Mouse (Mus musculus): ENCODE results near the gene Mical3. TPM values are rescaled to one million over a fixed set of nuclear protein-coding genes. Genes with fewer than 3 reads are reported as not detected.

Mical3 gene
- total RNA-seq, 2 experiments from 2014 or later: 45.6 to 53.0 TPM

GRCm38 (mm10) chr6:120999860-121000526 is 130.8 kb downstream of the Mical3 start:
- DNase-seq: no peak
- intact Hi-C loops (cut with DNase I; ENCODE audit: low total_unique reads): no loop called here

- intact Hi-C loops (cut with DNase I; ENCODE audit: low total_unique reads): no loop called here
- DNase-seq: no peak
Observed at GRCm38 (mm10) chr6:120999087-120999486, 131.7 kb downstream of the Mical3 start.

DNA sequence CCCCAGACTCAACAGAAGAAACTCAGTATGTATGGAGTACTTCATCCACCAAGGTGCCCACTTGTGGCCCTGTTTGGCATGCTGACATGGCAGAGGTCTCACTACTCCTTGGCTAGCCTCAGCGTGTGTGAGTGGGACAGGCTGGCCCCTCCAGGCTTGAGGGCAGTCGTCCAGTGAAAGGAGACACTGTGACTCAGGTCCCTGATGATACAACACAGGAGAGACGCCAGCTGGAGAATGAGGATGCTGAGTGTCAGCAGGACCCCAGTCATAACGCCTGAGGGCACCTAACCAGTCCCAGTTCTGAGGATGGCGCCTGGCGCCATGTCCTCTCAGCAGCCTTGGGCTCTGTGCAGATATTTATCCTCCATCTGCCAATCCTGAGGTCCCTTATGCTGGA is 134.2 kb downstream of the Mical3 start:
- intact Hi-C loops (cut with DNase I; ENCODE audit: low total_unique reads): no loop called here
- DNase-seq: no peak

DNA sequence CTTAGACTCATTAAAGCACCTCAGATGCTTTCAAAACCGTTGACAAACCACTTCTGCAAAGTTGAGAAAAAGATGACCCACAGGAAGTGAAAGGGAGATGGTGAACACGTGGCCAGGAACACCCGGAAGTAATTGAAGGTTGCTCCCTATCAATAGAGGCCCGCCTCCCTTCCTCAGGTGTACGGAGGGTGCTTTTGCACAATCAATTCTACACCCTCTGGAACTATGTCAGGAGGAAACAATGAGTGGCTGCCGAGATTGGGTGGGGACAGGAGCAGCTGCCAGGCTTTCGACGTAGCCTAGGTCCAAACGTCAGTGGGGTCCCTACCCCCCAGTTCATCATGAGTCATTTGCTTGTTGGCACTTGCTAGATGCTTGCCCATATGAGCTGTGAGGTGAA is 135.3 kb downstream of the Mical3 start:
- DNase-seq: no peak
- intact Hi-C loops (cut with DNase I; ENCODE audit: low total_unique reads): no loop called here

DNA sequence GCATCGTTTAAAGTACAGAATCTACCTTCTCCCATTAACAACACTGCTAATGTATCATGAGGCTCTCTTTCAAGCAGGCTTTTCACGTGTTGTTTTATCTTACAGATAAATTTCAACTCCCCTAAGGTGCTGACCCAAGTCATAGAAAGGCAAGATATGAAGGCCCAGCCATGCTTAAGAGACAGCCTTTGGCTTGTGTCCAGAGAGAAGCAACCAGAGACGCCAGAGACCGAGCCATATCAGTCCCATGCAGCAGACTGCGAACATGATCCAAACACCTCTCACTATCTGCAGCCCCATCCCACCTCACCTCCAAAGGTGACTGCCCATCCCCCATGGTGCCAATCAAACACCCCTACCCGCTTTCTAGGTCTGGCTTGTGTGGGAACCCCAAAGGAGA is 138.9 kb downstream of the Mical3 start:
- intact Hi-C loops (cut with DNase I; ENCODE audit: low total_unique reads): no loop called here
- DNase-seq: no peak

- peak; percentile 51 for DNase-seq
- intact Hi-C loops (cut with DNase I; ENCODE audit: low total_unique reads): no loop called here
Observed at GRCm38 (mm10) chr6:120987571-120988084, 143.2 kb downstream of the Mical3 start.

DNA sequence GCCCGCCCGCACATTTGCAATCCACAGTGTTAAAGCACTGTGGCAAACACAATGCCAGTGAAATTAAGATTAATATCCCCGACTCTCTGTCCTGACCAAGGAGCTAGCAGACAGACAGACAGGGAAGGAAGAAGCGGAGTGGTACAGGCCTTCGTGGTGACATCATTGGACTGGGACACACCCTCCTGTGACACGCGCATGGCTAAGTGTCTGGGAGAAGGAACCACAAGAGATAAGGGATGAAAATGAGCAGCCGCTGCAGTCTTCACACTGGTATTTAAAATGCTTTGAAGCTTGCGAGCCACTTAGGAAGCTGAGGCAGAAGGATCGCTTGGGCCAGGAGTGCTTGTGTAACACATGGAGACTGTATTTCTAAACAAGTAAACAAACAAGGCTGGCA is 143.6 kb downstream of the Mical3 start:
- intact Hi-C loops (cut with DNase I; ENCODE audit: low total_unique reads): no loop called here
- no peak for DNase-seq

DNA sequence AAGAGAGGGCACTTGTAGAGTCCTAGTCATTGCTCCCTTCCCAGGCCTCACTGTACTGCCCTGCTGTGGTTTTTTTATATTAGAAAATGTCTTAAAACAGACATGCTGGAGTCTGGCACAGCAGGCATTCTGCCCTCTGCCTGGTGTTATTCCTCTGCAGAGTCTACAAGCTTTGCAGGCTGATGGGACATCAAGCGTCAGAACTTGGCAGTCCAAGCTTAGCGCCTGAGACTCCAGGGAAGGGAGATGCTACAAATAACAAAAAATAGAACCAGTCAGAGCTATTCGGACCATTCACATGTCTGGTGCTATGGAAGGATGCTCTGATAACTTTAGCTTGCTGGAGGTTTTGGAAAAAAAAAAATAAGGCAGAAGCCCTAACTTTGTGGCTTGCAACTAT is 144.6 kb downstream of the Mical3 start:
- DNase-seq: no peak
- intact Hi-C loops (cut with DNase I; ENCODE audit: low total_unique reads): no loop called here

GRCm38 (mm10) chr6:120982314-120982713 is 148.5 kb downstream of the Mical3 start:
- intact Hi-C loops (cut with DNase I; ENCODE audit: low total_unique reads): loop anchor here (5.0 kb wide), 1 partner anchor 145 kb away; no protein-coding TSS in a partner anchor
- no peak for DNase-seq

DNA sequence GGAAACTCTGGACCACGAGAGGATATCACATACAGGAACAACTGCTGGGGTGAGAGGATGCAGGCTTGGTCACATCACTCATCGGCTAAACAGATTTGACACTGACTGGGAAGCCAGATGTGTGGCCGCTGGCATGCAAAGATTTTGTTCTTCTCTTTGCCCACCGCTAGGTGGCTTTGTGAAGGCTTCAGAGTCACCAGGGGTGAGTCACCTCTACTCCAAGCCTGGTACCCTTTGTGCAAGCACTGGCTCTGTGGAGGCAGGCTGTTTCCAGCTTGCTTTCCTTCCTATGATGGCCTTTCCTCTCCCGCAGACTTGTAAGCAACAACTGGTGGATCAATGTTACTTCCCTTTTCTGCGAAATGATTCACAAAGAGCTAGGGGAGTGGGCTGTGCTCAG is 149.3 kb downstream of the Mical3 start:
- DNase-seq: no peak
- intact Hi-C loops (cut with DNase I; ENCODE audit: low total_unique reads): loop anchor here (5.0 kb wide), 1 partner anchor 146 kb away; no protein-coding TSS in a partner anchor

GRCm38 (mm10) chr6:120978019-120978621 is 152.7 kb downstream of the Mical3 start:
- intact Hi-C loops (cut with DNase I; ENCODE audit: low total_unique reads): no loop called here

DNA sequence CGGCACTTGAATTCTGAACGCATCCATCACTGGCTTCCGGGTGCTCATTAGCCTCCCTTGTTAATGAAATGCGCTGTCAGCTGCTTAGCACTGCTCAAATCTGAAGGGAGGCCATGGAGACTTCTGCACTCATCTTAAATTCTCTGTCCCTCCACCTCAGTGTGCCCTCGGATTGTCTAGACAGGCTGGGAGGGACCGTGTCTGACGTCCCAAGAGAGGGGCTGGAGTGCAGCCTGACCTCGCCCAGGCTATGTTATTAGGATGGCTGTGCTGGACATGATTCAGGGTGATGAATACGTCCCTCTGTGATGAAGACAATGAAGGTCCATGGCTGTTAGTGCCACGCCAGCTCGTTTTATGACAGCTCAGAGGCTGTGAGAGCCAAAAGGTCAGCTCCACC is 153.8 kb downstream of the Mical3 start:
- intact Hi-C loops (cut with DNase I; ENCODE audit: low total_unique reads): no loop called here
- DNase-seq: peak; percentile 29

More at GRCm38 (mm10) chr6:120978019-120978621, 152.7 kb downstream of the Mical3 start:
- no peak for DNase-seq

- no peak for DNase-seq
- intact Hi-C loops (cut with DNase I; ENCODE audit: low total_unique reads): no loop called here
Observed at GRCm38 (mm10) chr6:120976097-120976496, 154.7 kb downstream of the Mical3 start.

DNA sequence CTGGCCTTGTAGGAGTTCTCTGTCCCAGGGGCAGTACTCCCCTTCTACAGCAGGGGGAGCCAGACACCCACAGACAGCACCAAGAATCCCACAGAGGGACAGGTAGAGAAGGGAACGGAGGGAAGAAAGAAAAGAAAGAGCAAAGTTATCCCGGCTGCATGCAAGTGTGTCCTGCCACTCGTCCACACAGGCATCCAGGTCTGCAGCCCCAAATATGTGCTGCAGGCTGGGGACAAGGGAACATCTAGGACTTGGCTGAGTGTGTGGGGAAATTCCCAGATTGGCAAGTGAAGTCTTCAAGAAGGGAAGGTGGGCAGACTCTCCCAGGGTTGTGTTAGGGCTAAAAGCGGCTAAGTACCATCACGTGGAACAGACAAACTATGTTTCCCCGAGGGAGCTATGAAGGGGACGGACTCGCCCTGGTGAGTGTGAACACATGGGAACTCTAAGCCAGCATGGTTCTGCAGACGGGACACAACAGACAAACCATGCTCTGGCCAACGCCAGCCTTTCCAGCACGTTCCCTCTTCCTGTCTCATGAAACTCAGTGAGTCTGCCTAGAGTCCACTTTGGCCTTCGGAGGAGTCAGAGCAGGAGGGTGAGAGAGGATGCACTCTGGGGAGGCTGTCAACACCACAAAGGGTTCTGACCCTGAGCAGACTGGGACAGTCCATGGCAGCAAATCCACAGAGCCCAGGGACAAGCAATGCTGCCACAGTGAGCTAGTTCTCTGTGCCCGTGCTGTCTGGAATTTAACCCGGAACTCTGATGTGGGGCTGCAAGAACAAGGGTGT is 158.8 kb downstream of the Mical3 start:
- intact Hi-C loops (cut with DNase I; ENCODE audit: low total_unique reads): loop anchor here (2.0 to 5.0 kb wide), 2 partner anchors 160 to 205 kb away; partner anchors contain the start of gene Mical3
- DNase-seq: peak; percentile 69

GRCm38 (mm10) chr6:120970939-120971796 is 159.6 kb downstream of the Mical3 start:
- intact Hi-C loops (cut with DNase I; ENCODE audit: low total_unique reads): loop anchor here (5.0 kb wide), 1 partner anchor 161 kb away; the partner anchor contains the start of gene Mical3
- DNase-seq: no peak

DNA sequence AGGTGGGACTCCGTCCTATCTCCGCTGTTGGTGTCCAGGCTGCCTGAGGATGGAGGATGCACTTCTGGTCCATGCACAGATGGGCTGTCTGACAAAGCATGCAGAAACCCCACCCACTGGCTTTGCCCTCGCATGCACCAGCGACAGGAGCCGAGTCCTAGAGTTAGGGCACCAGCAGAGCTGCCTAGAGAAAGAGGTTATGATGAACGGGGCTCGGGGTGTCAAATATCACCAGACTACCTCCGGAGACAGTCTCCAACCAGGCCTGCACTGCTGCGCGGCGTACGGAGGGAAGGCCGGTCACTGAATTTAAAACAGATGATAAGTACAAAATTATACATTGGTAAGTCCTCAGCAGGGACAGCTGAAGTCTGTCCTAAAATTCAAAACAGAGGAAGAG is 165.0 kb downstream of the Mical3 start:
- intact Hi-C loops (cut with DNase I; ENCODE audit: low total_unique reads): no loop called here
- no peak for DNase-seq

GRCm38 (mm10) chr6:120964179-120964578 is 166.6 kb downstream of the Mical3 start:
- intact Hi-C loops (cut with DNase I; ENCODE audit: low total_unique reads): no loop called here
- no peak for DNase-seq

GRCm38 (mm10) chr6:120960338-120961030 is 170.3 kb downstream of the Mical3 start:
- intact Hi-C loops (cut with DNase I; ENCODE audit: low total_unique reads): no loop called here
- no peak for DNase-seq

DNA sequence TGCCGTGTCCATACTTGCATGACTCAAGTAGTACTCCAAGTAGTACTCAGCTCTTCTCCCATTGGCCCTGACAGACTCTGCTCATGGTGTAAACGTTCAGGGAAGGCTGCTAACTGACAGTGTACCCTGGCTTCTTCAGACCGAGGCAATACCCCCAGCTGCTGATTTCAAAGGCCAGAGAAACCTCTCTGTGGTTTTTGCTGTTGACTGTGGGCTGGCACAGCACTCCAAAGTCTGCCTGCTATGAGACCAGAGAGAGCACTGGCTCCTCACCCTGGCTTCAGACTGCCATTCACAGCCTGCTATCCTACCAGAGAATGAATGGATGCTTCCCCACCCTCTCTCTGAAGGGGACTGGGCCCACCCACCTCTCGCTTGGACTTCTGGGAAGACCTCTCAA is 173.5 kb downstream of the Mical3 start:
- no peak for DNase-seq
- intact Hi-C loops (cut with DNase I; ENCODE audit: low total_unique reads): loop anchor here (5.0 kb wide), 1 partner anchor 50 kb away; no protein-coding TSS in a partner anchor

Data from gastrocnemius, postnatal 14 days (tissue).